Mouse (Mus musculus): ENCODE results near the gene B3gnt9.
A peak's percentile ranks its signal among the peaks of the same experiment; 100 is the strongest.
"Not testable (repeated sequence)": the region's sequence is repeated elsewhere in the genome, so short reads cannot be mapped to it uniquely, and the experiment has no call there.

B3gnt9 gene

DNA sequence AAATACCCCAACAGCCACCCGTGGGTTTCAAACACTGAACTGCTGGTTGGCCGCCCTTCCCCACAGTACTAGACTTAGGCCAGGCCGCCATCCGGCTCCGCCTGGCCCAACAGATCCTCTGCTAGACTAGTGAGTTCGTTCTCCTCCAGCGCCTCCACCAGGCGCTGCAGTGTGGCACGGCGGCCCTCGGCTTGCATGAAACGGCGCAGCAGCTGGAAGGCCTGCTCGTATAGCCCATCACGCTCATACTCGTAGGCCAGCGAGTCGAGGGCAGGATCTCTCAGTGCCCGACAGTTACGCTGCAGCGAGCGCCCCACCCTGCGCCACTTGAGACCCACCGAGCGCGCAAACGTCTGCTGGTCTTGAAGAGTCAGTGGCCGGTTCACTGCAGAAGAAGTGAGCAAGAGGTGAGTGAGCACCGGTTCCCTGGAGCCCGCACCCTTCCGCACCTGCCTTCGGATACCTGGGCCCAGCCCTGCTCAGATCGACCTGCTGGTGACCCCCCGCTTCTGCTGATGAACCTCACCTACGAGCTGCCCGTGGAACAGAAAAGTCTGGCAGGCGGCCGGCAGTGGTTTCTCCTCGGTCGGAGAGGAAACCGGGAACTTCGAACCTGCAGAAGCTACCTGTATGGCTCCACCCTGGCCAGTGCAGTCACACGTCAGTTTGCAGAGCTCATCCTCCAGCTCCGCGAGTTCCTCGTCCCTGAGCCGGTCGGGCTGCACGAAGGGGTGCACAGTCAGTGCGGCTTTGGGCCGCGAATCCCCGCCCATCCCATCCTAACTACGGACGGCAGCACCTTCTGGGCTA lies 4.2 kb upstream of the B3gnt9 start:
- no peak for DNase-seq

- DNase-seq = no peak
These were observed 2.6 kb upstream of the B3gnt9 start for GRCm38 (mm10) chr8:105257318-105258114.

DNA sequence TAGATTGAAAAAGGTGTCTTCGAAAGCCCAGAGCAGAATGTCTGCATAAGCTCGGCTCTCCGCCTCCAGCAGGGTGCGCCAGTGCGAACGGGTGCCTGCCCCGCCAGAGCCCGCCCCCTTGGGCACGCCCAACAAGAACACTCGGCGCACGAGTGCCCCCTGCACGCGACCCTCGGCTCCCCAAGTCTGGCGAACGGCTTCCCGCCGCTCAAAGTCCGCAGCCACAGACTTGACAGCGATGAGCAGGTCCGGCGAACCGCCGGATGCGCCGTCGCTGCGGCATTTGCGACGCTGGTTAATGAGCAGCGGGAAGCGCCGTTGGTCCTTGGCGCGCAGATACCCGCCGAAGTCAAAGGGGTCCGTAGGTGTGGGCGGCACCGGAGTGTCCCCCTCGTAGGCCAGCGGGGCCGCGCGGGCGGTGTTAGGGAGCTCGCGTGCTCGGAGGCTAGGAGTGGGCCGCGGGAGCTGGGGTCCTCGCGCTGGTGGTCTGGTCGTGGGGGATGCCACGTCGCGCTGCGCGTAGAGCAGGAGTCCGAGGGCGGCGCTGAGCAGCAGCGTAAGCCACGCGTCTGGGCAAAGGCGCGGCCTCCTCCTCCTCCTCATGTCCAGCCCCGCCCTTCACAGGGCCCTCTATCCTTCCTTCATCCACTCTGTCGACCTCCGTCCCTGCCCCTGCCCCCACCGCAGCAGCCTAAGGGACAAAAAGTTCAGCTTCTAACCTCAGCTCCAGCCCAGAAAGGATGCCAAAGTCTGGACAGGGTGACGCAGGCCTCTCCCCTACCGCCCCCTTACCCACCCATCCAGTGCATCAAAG lies 594 bp downstream of the B3gnt9 start:
- peak; percentile 98 for DNase-seq

- DNase-seq = peak; percentile 31
These were observed 1.2 kb downstream of the B3gnt9 start for GRCm38 (mm10) chr8:105253766-105254151.

DNA sequence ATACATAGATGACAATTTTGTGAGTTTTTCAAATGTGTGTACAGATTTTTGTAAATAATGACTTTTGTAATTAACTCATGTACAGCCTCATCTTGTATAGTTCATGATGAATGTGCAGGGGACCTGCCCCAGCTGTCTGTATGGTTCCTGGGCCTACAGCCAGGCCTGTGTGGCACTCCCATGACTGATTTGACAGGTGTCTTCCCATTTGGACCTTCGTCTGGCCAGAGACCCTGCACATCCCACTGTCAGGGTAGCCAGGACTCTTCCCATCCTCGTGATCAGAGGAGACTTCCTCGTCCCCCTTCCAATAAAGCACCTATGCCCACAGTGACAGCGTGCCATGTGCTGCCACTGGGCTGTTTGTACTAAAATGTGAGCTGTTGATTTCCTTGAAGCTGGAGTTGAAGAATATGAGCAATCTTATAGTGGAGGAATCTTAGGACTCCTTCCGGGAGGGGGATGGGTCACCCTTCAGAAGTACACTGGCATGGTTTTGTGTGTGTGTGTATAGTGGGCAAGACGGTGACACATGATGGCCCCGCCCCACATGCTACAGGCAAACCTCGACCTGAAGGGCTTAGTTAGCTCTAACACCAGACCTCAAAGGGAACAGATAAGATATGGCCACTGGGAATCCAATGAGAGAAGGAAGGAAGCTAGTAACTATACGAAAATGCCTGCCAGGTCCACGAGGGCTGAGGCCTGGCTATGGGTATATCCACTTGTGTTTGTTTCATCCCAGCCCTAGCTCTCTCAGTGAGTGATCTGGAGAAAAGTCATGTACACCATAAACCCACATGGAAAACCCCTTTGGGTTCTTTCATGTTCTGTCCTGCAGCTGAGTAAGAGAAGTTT lies 2.0 kb downstream of the B3gnt9 start:
- DNase-seq = no peak

DNA sequence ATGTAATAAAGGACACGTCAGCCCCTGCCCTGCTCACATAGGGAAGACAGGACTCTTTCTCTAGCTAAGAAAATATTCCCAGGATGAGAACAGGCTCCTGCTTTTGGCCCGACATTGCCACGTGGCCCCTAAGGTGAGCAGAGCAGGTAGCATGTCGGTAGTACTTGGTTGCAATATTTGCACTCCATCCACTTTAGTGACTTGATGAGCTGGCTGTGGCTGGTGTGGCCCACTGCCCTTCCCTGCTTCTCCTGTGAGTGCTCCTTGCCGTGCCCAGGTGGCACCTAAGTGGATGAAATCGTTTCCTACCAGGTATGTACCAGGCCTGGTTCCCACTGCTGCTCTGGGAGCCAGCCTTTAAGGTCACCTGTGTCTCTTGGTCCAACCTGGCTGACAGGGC lies 3.0 kb downstream of the B3gnt9 start:
- no peak for DNase-seq

DNA sequence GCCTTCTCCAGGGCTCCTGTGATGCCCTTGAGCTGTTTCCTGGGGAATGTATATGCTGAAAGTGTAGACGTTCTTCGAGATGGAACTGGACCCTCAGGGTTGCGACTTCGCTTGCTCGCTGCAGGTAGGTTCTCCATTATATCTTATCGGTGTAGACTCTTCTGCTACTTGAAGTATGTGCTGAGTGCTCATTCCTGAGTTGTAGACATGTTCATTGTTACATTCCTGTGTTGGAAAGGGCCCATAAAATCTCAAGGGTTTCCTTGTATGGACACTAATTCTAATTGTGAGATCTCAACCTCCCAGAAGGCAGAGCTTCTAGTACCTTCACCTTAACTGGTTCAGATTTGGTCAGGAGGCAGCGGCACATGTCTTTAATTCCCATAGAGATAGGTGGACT lies 13.9 kb downstream of the B3gnt9 start:
- DNase-seq = no peak

DNA sequence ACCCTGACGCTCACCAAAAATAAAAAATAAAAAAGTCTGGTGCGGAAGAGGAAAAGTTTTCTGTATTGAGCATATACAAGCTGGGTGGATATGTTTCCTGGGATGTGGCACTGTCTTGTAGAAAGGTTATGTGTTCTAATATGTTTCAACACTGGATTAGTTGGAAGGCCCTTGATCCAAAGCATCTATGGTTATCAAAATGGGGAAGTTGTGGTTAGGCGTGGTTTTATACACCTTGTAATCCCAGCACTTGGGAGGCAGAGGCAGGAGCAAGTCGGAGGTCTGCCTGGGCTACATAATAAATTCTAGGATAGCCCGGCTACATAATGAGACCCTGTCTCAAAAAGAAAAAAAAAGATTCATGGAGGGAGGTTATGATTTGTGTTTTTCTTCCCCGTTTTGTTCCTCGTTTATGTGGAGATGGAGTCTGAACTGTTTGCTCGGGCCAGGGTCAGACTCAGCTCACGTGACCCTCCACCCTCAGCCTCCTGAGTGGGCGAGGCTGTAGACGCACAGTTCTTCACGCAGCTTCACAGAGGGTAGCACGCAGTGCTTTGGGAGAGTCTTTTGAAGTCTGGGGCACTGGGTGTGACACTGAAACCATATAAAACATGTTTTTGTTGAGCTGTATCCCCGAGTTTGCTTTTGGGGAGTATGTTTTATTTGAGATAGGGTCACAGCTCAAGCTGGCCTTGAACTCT lies 17.4 kb downstream of the B3gnt9 start:
- DNase-seq = no peak

DNA sequence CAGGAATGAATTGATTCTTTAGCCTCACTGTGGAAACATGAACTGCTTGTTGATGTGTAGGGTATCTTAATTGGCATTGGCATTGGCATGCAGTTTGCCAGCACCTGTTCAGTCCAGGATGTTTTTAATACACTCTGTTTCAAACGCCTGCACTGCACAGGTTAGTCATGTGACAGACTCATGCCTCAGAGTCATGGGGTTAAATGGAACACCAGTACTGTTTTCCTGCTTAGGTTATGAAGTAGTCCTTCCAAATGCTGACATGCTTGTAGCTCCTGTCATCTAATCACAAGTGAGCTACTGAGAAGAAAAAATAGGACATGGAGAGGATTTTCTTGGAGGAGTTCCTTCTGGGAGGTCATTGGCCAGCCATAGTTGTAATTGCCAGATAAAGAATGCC lies 19.7 kb downstream of the B3gnt9 start:
- no peak for DNase-seq

DNA sequence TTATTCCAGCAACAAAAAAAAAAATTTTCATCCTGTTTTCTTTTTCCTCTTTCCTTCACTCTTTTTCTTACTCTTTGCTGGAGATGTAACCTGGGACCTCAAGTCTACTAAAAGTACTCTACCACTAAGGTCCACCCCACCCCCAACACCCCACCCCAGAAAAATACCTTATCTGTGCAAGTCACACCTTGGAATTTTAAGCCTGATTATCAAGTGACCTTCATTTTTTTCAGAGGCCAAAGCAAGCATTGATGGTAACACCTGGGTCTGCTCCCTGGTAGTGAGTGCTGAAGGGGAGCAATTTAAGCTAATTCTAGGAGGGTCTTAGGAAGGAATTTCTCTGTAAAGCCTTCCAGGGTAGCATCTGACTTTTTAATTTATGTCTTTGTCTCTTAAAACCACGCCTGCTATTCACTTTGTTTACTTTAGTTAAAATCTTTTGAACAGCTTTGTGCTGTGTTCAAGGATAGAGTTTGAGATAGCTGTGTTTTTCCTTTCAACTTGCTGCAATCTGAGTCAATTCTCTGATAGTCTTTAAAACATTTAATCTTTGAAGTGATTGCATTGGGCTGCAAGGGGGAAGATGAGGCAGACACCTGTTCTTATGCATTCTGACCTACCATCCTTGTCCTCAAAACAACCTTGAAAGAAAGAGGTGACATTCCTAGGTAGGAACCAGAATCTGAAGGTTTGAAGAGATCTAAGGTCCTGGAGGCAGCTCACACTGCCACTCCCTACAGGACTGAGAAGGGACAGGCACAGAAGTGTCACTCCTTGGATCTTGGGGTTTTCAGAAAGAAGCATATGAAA lies 21.6 kb downstream of the B3gnt9 start:
- no peak for DNase-seq

GRCm38 (mm10) chr8:105232321-105232693 lies 22.6 kb downstream of the B3gnt9 start:
- DNase-seq = not testable (repeated sequence)

- no peak for DNase-seq
These were observed 23.2 kb downstream of the B3gnt9 start for GRCm38 (mm10) chr8:105231503-105232320.

- no peak for DNase-seq
These were observed 29.0 kb downstream of the B3gnt9 start for GRCm38 (mm10) chr8:105225917-105226316.

DNA sequence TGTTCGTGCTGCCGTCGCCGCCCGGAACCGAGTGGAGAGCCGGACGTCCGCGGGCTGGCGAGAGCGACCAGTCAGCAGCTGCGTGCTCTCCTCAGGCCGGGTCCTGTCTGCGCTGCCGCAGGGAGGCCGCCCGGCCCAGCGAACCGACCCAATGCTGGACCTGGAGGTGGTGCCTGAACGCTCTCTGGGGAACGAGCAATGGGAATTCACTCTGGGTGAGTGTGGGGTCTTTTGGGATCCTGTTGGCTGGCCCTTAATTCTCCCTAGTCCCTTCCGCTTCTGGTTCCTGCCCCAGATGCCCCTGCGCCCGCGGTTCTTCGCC lies 29.7 kb downstream of the B3gnt9 start:
- DNase-seq = no peak

- peak; percentile 96 for DNase-seq
These were observed 30.3 kb downstream of the B3gnt9 start, which contains the start of gene D230025D16Rik for GRCm38 (mm10) chr8:105224413-105225271. Gene D230025D16Rik (plus strand): TSS chr8:105225145.

DNA sequence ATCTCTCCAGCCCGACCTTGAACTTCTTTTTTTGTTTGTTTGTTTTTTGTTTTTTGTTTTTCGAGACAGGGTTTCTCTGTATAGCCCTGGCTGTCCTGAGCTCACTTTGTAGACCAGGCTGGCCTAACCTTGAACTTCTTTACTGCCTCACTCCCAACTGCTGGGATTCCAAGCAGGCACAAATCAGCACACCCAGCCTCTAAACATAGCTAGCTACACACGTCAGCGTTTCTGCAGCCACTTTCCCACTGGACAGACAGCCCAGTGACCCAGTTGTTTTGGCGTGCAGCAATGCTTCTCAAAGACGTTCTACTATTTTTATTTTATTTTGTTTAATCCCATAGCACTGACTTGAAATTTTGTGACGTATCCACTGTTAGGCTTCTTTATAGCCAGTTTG lies 31.1 kb downstream of the B3gnt9 start:
- no peak for DNase-seq

DNA sequence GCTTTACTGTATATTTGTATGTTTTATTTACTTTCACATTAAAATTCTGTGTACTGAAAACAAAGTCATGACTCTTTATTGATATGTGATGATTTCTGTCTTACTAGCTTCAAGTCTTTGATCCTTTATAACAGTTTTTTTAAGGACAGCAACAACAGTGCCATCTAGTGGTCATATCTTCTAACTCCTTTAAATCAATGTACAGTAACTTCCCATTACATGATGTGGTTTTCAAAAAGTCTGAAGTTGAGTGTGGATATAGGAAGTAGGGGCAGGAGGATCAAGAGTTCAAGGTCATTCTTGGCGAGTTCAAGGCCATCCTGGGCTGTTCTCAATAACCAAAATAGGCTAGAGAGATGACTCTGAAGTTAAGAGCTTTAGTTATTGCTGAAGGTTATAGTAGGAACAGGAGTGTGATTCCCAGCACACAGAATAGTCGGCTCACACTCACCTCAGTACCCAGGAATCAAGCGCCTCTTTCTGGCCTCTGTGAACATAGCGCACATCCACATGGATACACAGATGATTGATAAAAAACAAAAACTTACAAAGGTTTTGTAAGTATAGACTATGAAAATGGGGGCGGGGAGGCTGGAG lies 36.9 kb downstream of the B3gnt9 start:
- DNase-seq = peak; percentile 16

GRCm38 (mm10) chr8:105214104-105214503 lies 40.8 kb downstream of the B3gnt9 start:
- DNase-seq = no peak
